In genomic region chr7:43344491-43344890, GRCm38 (mm10) we compare ENCODE assay signal across 28 mouse cellular contexts. TPM values are rescaled to one million over a fixed set of nuclear protein-coding genes. Genes with fewer than 3 reads are reported as not detected.
"Had no signal": no experiment of that assay in that cellular context is flagged by ENCODE, and none has a peak within 500 bp of the region (broad histone marks: within the 10 kb centered on the region; RNA-seq: fewer than 3 reads in every experiment).

No protein-coding gene starts in this region.

- H3K36me3 ChIP-seq: heart, embryonic 13.5 days; heart, embryonic 15.5 days; hindbrain, embryonic 10.5 days; hindbrain, embryonic 12.5 days; intestine, embryonic 15.5 days; limb, embryonic 13.5 days; limb, embryonic 15.5 days; liver, embryonic 12.5 days had no signal

- H3K9me3 ChIP-seq: heart, embryonic 13.5 days; heart, embryonic 15.5 days; hindbrain, embryonic 10.5 days; hindbrain, embryonic 12.5 days; intestine, embryonic 15.5 days; limb, embryonic 13.5 days; limb, embryonic 15.5 days; liver, embryonic 12.5 days had no signal

- ATAC-seq: hindbrain, embryonic 16.5 days; inflammation-experienced regulatory T-cells, adult 6 months; intestine, embryonic 15.5 days; intestine, postnatal 0 days; liver, embryonic 12.5 days had no signal

- DNase-seq: gastrocnemius, adult 2 months; gastrocnemius, postnatal 10 days; gastrocnemius, postnatal 25 days; heart, adult 2 months; heart, postnatal 14 days; heart, postnatal 4 days; kidney, adult 18-20 months; kidney, adult 8-10 months; kidney, postnatal 10 days; kidney, postnatal 25 days; kidney, postnatal 4 days; left cerebral cortex, postnatal 4 days had no signal

- H3K27me3 ChIP-seq: heart, embryonic 13.5 days; heart, embryonic 15.5 days; hindbrain, embryonic 12.5 days; intestine, embryonic 15.5 days; limb, embryonic 13.5 days; limb, embryonic 15.5 days; liver, embryonic 12.5 days had no signal

- H3K4me1 ChIP-seq: heart, embryonic 13.5 days; heart, embryonic 15.5 days; hindbrain, embryonic 10.5 days; hindbrain, embryonic 12.5 days; intestine, embryonic 15.5 days; limb, embryonic 13.5 days; limb, embryonic 15.5 days; liver, embryonic 12.5 days had no signal

- H3K9ac ChIP-seq: heart, embryonic 13.5 days; heart, embryonic 15.5 days; hindbrain, embryonic 12.5 days; hindbrain, embryonic 14.5 days; intestine, embryonic 15.5 days; limb, embryonic 13.5 days; limb, embryonic 15.5 days; liver, embryonic 12.5 days; liver, embryonic 14.5 days had no signal

- H3K4me3 ChIP-seq: gastrocnemius, adult 2 months; heart, adult 2 months; heart, embryonic 13.5 days; heart, embryonic 15.5 days; hindbrain, embryonic 10.5 days; hindbrain, embryonic 12.5 days; intestine, embryonic 15.5 days; layer of hippocampus, adult 2 months; limb, embryonic 13.5 days; limb, embryonic 15.5 days; liver, embryonic 12.5 days had no signal

- H3K27ac ChIP-seq: gastrocnemius, adult 2 months; heart, adult 2 months; heart, embryonic 13.5 days; heart, embryonic 15.5 days; hindbrain, embryonic 10.5 days; hindbrain, embryonic 12.5 days; hindbrain, embryonic 14.5 days; intestine, embryonic 15.5 days; layer of hippocampus, adult 2 months; limb, embryonic 13.5 days; limb, embryonic 15.5 days; liver, embryonic 12.5 days; liver, embryonic 14.5 days had no signal

- H3K4me2 ChIP-seq: heart, embryonic 13.5 days; heart, embryonic 15.5 days; hindbrain, embryonic 12.5 days; hindbrain, embryonic 14.5 days; intestine, embryonic 15.5 days; limb, embryonic 13.5 days; limb, embryonic 15.5 days; liver, embryonic 12.5 days had no signal

RNA-seq across cellular contexts. Expression of gene Siglecf, which starts 6.7 kb away (rescaled TPM):
- total RNA-seq: gastrocnemius, adult 2 months; gastrocnemius, postnatal 10 days; gastrocnemius, postnatal 25 days; heart, adult 2 months; heart, postnatal 14 days had no signal
- polyA plus RNA-seq: heart, embryonic 13.5 days; hindbrain, embryonic 12.5 days; inflammation-experienced regulatory T-cells, adult 6 months; kidney, embryonic 14.5 days; kidney, embryonic 16.5 days had no signal
